Mouse (Mus musculus) forebrain, postnatal 0 days (tissue): ENCODE results near the gene Gsdma3. TPM values are rescaled to one million over a fixed set of nuclear protein-coding genes. Genes with fewer than 3 reads are reported as not detected.

Experiments
- ATAC-seq: fragments of 200-750 bp; cut with Nextera tagmentation; 2 replicates; pipeline ENCODE4 v1.8.0; 2017; ENCODE audit warnings: mild to moderate bottlenecking, moderate library complexity
- DNase-seq: peaks from one replicate; pipeline ENCODE4 v3.0.0-alpha.2; 2015
- H3K27ac ChIP-seq: fragments of 300-500 bp; sonication (generic); 2 replicates; pipeline ENCODE4 v1.5.1; 2014; ENCODE audit warnings: low read depth, mild to moderate bottlenecking, antibody characterized with exemption, low read length, moderate library complexity, mixed read lengths
- H3K27me3 ChIP-seq: fragments of 300-500 bp; sonication (generic); 2 replicates; pipeline ENCODE4 v1.6.1; 2014; ENCODE audit warnings: mild to moderate bottlenecking, low read length, mixed read lengths; ENCODE audit not compliant: insufficient read depth
- H3K36me3 ChIP-seq: fragments of 300-500 bp; sonication (generic); 2 replicates; pipeline ENCODE4 v1.6.1; 2014; ENCODE audit warnings: mild to moderate bottlenecking, moderate library complexity; ENCODE audit not compliant: insufficient read depth
- H3K4me1 ChIP-seq: fragments of 300-500 bp; sonication (generic); 2 replicates; pipeline ENCODE4 v1.6.1; 2014; ENCODE audit warnings: antibody characterized with exemption; ENCODE audit not compliant: insufficient read depth
- H3K4me2 ChIP-seq: fragments of 300-500 bp; sonication (generic); 2 replicates; pipeline ENCODE4 v1.6.1; 2014; ENCODE audit warnings: low read depth, mild to moderate bottlenecking, moderate library complexity
- H3K4me3 ChIP-seq: fragments of 300-500 bp; sonication (generic); 2 replicates; pipeline ENCODE4 v1.5.1; 2014; ENCODE audit warnings: low read depth, low read length, mixed read lengths
- H3K9ac ChIP-seq: fragments of 300-500 bp; sonication (generic); 2 replicates; pipeline ENCODE4 v1.6.1; 2014; ENCODE audit warnings: mild to moderate bottlenecking
- H3K9me3 ChIP-seq: fragments of 300-500 bp; sonication (generic); 2 replicates; pipeline ENCODE4 v1.6.1; 2016; ENCODE audit warnings: low read length
- CTCF ChIP-seq: sonication (generic); IDR thresholded peaks from 2 replicates; pipeline ENCODE4 v1.5.1; 2016; ENCODE audit warnings: antibody characterized with exemption, control low read depth, low read depth
- WGBS: fragments of 180-500 bp; shearing (Covaris S2); extraction: QIAGEN DNeasy Blood & Tissue Kit; methylation state at CpG from one replicate; pipeline ENCODE4 v1.1.7; 2014; 5-methylcytosine and 5-hydroxymethylcytosine counted together
- polyA plus RNA-seq: library from polyadenylated mRNA; unstranded; fragments of >200 nt; fragmentation: Nextera tagmentation; extraction: Ambion mirVana; gene quantifications from 2 replicates; pipeline ENCODE4 v1.2.1, GENCODE M21; 2015
- total RNA-seq: library from RNA; depleted of rRNA; stranded (reverse); fragments of >200 nt; gene quantifications from 2 replicates; pipeline ENCODE4 v1.2.3, GENCODE M21; 2014

Gene Gsdma3
- total and polyA plus RNA-seq, 2 experiments from 2014 or later = not detected

- Histone ChIP-seq H3K9ac (no peak overlapping the region), H3K4me1 (peaks cover 20% of the 10 kb centered on the region), H3K36me3 (peaks cover 25% of the 10 kb centered on the region), H3K4me2 (no peak overlapping the region), H3K4me3 (no peak overlapping the region), H3K27ac (no peak overlapping the region), H3K9me3 (no peaks in the 10 kb centered on the region), H3K27me3 (no peaks in the 10 kb centered on the region)
- no peak for ATAC-seq
- no peak for TF ChIP-seq CTCF
- 89% methylated on average over 3 of the region's 3 CpGs for WGBS
- no peak for DNase-seq
Observed at GRCm38 (mm10) chr11:98583265-98583552, 43.0 kb upstream of the Gsdma3 start.

- Histone ChIP-seq H3K4me1 (peaks cover 23% of the 10 kb centered on the region), H3K9me3 (no peaks in the 10 kb centered on the region), H3K9ac (no peak overlapping the region), H3K27ac (no peak overlapping the region), H3K36me3 (peaks cover 25% of the 10 kb centered on the region), H3K27me3 (no peaks in the 10 kb centered on the region), H3K4me3 (no peak overlapping the region), H3K4me2 (no peak overlapping the region)
- WGBS = 45% methylated on average over 3 of the region's 3 CpGs
- ATAC-seq (no peak), DNase-seq (no peak)
- TF ChIP-seq CTCF = peak; percentile 5; the same call in 1 of the 2 replicates
Observed at GRCm38 (mm10) chr11:98583571-98583970, 42.6 kb upstream of the Gsdma3 start.

GRCm38 (mm10) chr11:98584146-98584545 lies 42.0 kb upstream of the Gsdma3 start:
- H3K27ac ChIP-seq = no peak overlapping the region
- 69% methylated on average over 1 of the region's 1 CpGs for WGBS
- ATAC-seq (no peak), DNase-seq (no peak)
- H3K9ac ChIP-seq = no peak overlapping the region
- TF ChIP-seq CTCF = no peak
- H3K9me3 ChIP-seq = no peaks in the 10 kb centered on the region
- H3K4me3 ChIP-seq = no peak overlapping the region
- peaks cover 23% of the 10 kb centered on the region for H3K4me1 ChIP-seq
- peaks cover 25% of the 10 kb centered on the region for H3K36me3 ChIP-seq
- no peaks in the 10 kb centered on the region for H3K27me3 ChIP-seq
- no peak overlapping the region for H3K4me2 ChIP-seq

GRCm38 (mm10) chr11:98584629-98585177 lies 41.5 kb upstream of the Gsdma3 start:
- WGBS = 89% methylated on average over 6 of the region's 6 CpGs
- ATAC-seq (no peak), DNase-seq (no peak)
- Histone ChIP-seq H3K27ac (no peak overlapping the region), H3K27me3 (no peaks in the 10 kb centered on the region), H3K9ac (no peak overlapping the region), H3K4me2 (no peak overlapping the region), H3K4me3 (no peak overlapping the region), H3K9me3 (no peaks in the 10 kb centered on the region), H3K4me1 (peaks cover 23% of the 10 kb centered on the region), H3K36me3 (peaks cover 25% of the 10 kb centered on the region)
- TF ChIP-seq CTCF = no peak

GRCm38 (mm10) chr11:98586087-98586891 lies 39.9 kb upstream of the Gsdma3 start:
- H3K27me3 ChIP-seq = no peaks in the 10 kb centered on the region
- peak overlapping the region; percentile 91 for H3K9ac ChIP-seq
- H3K4me1 ChIP-seq = peaks cover 23% of the 10 kb centered on the region
- under 1% methylated on average over 21 of the region's 22 CpGs for WGBS
- H3K9me3 ChIP-seq = no peaks in the 10 kb centered on the region
- peak overlapping the region; percentile 84 for H3K27ac ChIP-seq
- peak; percentile 41 for ATAC-seq
- H3K4me3 ChIP-seq = peak overlapping the region; percentile 95
- H3K36me3 ChIP-seq = peaks cover 16% of the 10 kb centered on the region
- peak overlapping the region; percentile 73 for H3K4me2 ChIP-seq
- TF ChIP-seq CTCF = no peak
- DNase-seq = no peak

GRCm38 (mm10) chr11:98586892-98587563 lies 39.1 kb upstream of the Gsdma3 start, which contains the start of gene Ormdl3:
Gene Ormdl3, minus strand, starts transcription at chr11:98587368.
- 3% methylated on average over 49 of the region's 49 CpGs for WGBS
- Histone ChIP-seq H3K9me3 (no peaks in the 10 kb centered on the region), H3K4me3 (peak within 1 kb of the TSS; percentile 95), H3K27ac (peak within 1 kb of the TSS; percentile 84), H3K4me2 (peak within 1 kb of the TSS; percentile 73), H3K36me3 (peaks cover 16% of the 10 kb centered on the region), H3K27me3 (no peaks in the 10 kb centered on the region), H3K9ac (peak within 1 kb of the TSS; percentile 91), H3K4me1 (peaks cover 23% of the 10 kb centered on the region)
- DNase-seq (peak; percentile 98), ATAC-seq (peak; percentile 98)
- TF ChIP-seq CTCF = no peak
